In the genomic region with DNA sequence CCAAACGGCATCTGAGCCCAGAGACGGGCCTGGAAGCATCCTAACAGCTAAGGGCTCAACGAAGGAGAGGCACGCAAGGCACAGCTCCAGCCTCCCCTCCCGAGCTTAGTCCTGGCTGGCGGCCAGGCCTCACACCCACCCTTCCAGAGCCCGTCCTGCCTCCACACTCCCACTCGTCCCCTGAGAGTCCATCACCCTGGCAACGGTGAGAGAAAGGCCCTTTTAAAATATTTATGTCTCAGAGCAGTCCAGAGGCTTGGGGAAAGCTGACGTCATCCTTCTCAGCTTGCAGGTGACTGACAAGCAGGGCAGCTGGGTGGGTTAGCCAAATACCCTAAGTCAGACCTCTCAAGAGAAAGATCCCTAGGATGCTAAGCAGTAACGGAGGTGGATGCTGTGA, we compare ENCODE assay signal across 9 mouse cellular contexts. TPM values are rescaled to one million over a fixed set of nuclear protein-coding genes. Genes with fewer than 3 reads are reported as not detected.
A peak's percentile ranks its signal among the peaks of the same experiment; 100 is the strongest.
DNase-seq lines count a peak whose midpoint lies in the region; ATAC-seq lines count a peak whose summit lies in the region.
"Had no signal": no experiment of that assay in that cellular context is flagged by ENCODE, and none has a peak within 500 bp of the region (broad histone marks: within the 10 kb centered on the region; RNA-seq: fewer than 3 reads in every experiment).

No protein-coding gene starts in this region.

- H3K4me2 ChIP-seq in forebrain, embryonic 12.5 days = peak overlapping the region; percentile 19; the same call in 1 of the 2 replicates
- peak overlapping the region; percentile 40 for H3K4me2 ChIP-seq in heart, embryonic 13.5 days
- H3K4me2 ChIP-seq in lung, embryonic 15.5 days = 0 out of 2 replicates have a peak overlapping the region, but pooled peaks have one; percentile 18

- no peaks in the 10 kb centered on the region for H3K27me3 ChIP-seq in forebrain, embryonic 12.5 days
- no peaks in the 10 kb centered on the region for H3K27me3 ChIP-seq in heart, embryonic 13.5 days (replicated peaks)
- no peaks in the 10 kb centered on the region for H3K27me3 ChIP-seq in lung, embryonic 15.5 days

- H3K9me3 ChIP-seq in forebrain, embryonic 12.5 days = no peaks in the 10 kb centered on the region
- H3K9me3 ChIP-seq in heart, embryonic 13.5 days = no peaks in the 10 kb centered on the region
- no peaks in the 10 kb centered on the region for H3K9me3 ChIP-seq in lung, embryonic 15.5 days

- peak overlapping the region; percentile 91 for H3K27ac ChIP-seq in forebrain, embryonic 12.5 days
- H3K27ac ChIP-seq in heart, embryonic 13.5 days (replicated peaks) = peak overlapping the region; percentile 80
- H3K27ac ChIP-seq in lung, embryonic 15.5 days = peak overlapping the region; percentile 57
- H3K27ac ChIP-seq: liver, embryonic 14.5 days had no signal

- H3K4me1 ChIP-seq in forebrain, embryonic 12.5 days = peaks cover 26% of the 10 kb centered on the region
- peaks cover 43% of the 10 kb centered on the region for H3K4me1 ChIP-seq in heart, embryonic 13.5 days
- peaks cover 26% of the 10 kb centered on the region for H3K4me1 ChIP-seq in lung, embryonic 15.5 days

- DNase-seq in cerebellum, postnatal 4 days (ENCODE audit: low spot score in 2 of 2) = peak; percentile 51 to 71
- DNase-seq in cerebellum, adult 9-11 months = no peak
- DNase-seq in layer of hippocampus, adult 18-20 months (ENCODE audit: low spot score in 2 of 2) = peak; percentile 77 to 87
- DNase-seq in retina, embryonic 14.5 days (ENCODE audit: low spot score) = peak; percentile 72
- DNase-seq in thymus, adult 18-20 months = no peak

- H3K9ac ChIP-seq in forebrain, embryonic 12.5 days = 0 out of 2 replicates have a peak overlapping the region, but pooled peaks have one; percentile 13
- H3K9ac ChIP-seq in heart, embryonic 13.5 days = peak overlapping the region; percentile 56
- no peak overlapping the region for H3K9ac ChIP-seq in lung, embryonic 15.5 days
- H3K9ac ChIP-seq: liver, embryonic 14.5 days had no signal

- 8% methylated on average over 11 of the region's 11 CpGs for WGBS in forebrain, embryonic 12.5 days
- WGBS in heart, embryonic 13.5 days = 12% methylated on average over 11 of the region's 11 CpGs
- 4% methylated on average over 11 of the region's 11 CpGs for WGBS in lung, embryonic 15.5 days

- ATAC-seq in forebrain, embryonic 12.5 days (ENCODE audit: low FRiP score) = peak; percentile 88
- peak; percentile 82; the same call in 1 of the 2 replicates for ATAC-seq in heart, embryonic 13.5 days (ENCODE audit: extremely low read depth, insufficient number of reproducible peaks, low FRiP score, low TSS enrichment)
- peak; percentile 83 for ATAC-seq in lung, embryonic 15.5 days (ENCODE audit: borderline replicate concordance, extremely low read depth, low FRiP score, low TSS enrichment)

- peaks cover 43% of the 10 kb centered on the region for H3K36me3 ChIP-seq in forebrain, embryonic 12.5 days (replicated peaks)
- H3K36me3 ChIP-seq in heart, embryonic 13.5 days = peaks cover 56% of the 10 kb centered on the region
- H3K36me3 ChIP-seq in lung, embryonic 15.5 days = peaks cover 37% of the 10 kb centered on the region

- H3K4me3 ChIP-seq in forebrain, embryonic 12.5 days (replicated peaks) = no peak overlapping the region
- H3K4me3 ChIP-seq in heart, embryonic 13.5 days = no peak overlapping the region
- no peak overlapping the region for H3K4me3 ChIP-seq in lung, embryonic 15.5 days

RNA-seq across cellular contexts. Expression of a gene that starts 5.8 kb away (rescaled TPM):
- polyA plus RNA-seq in forebrain, embryonic 12.5 days (2016; fragmentation: Nextera tagmentation; extraction: Ambion mirVana) = 18.5 and 21.9 TPM in 2 replicates
- 6.7 and 6.9 TPM in 2 replicates for polyA plus RNA-seq in heart, embryonic 13.5 days (2015; fragmentation: Nextera tagmentation; extraction: Ambion mirVana)
- total RNA-seq in layer of hippocampus, adult 18-20 months (2021) = 10 to 100 TPM; 12.8 to 15.5 TPM
- polyA plus RNA-seq in lung, embryonic 15.5 days (2015; fragmentation: Nextera tagmentation; extraction: Ambion mirVana) = 12.6 and 13.6 TPM in 2 replicates

RNA-seq across cellular contexts. Expression of a gene that starts 29.9 kb away (rescaled TPM):
- 13.6 and 14.9 TPM in 2 replicates for polyA plus RNA-seq in forebrain, embryonic 12.5 days (2016; fragmentation: Nextera tagmentation; extraction: Ambion mirVana)
- polyA plus RNA-seq in heart, embryonic 13.5 days (2015; fragmentation: Nextera tagmentation; extraction: Ambion mirVana) = 13.3 TPM in 2 replicates
- 10 to 100 TPM; 87.8 to 89.6 TPM for total RNA-seq in layer of hippocampus, adult 18-20 months (2021)
- polyA plus RNA-seq in lung, embryonic 15.5 days (2015; fragmentation: Nextera tagmentation; extraction: Ambion mirVana) = 16.4 and 16.5 TPM in 2 replicates

RNA-seq across cellular contexts. Expression of a gene that starts 39.6 kb away (rescaled TPM):
- 229 and 231 TPM in 2 replicates for polyA plus RNA-seq in forebrain, embryonic 12.5 days (2016; fragmentation: Nextera tagmentation; extraction: Ambion mirVana)
- 75.6 and 77.5 TPM in 2 replicates for polyA plus RNA-seq in heart, embryonic 13.5 days (2015; fragmentation: Nextera tagmentation; extraction: Ambion mirVana)
- 10 to 100 TPM; 82.7 to 88.7 TPM for total RNA-seq in layer of hippocampus, adult 18-20 months (2021)
- polyA plus RNA-seq in lung, embryonic 15.5 days (2015; fragmentation: Nextera tagmentation; extraction: Ambion mirVana) = 125 and 126 TPM in 2 replicates

Comparison
In these comparisons a context has a peak if more than half of its experiments do, and no peak if none do; other contexts are left out.
1. DNase-seq: peak in cerebellum, postnatal 4 days (2 of 2), layer of hippocampus, adult 18-20 months (2 of 2) and retina, embryonic 14.5 days (single experiment); none in cerebellum, adult 9-11 months (single experiment) and thymus, adult 18-20 months (0 of 2).
2. Peak in every context shown above with its lines, with median percentiles within 50 percentile points of each other: ATAC-seq, H3K27ac ChIP-seq and H3K4me2 ChIP-seq.